Mouse (Mus musculus): ENCODE measurements at regions not wholly inside any gene's neighbourhood (a gene's known extent, or its start where the extent isn't known, plus 50 kb on each side); places are given as distances from the start of the nearest gene placed in this dataset.

DNA sequence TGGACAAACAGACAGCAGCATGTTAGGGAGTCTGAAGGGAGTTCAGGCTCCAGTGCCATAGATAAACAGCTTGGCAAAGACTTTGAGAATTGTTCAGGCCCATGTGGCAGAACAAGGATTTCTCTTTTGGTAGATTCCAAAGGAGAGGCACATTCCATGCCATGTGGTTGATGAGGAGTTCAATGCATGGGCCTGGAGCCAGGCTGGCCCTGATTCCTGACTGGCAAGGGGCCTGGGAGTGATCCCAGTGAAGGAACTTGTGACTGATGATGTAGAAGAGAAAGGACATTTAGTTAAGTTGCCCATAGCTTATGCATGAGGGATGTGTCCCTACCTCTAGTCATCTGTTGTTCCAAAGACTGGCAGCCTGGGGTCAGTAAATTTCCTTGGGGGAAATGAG lies 395.7 kb downstream of the Nuf2 start:
- TF ChIP-seq CEBPB (IDR thresholded peaks at IDR 0.05; ENCODE audit: low read depth) (no peak), CTCF (IDR thresholded peaks at IDR 0.05; ENCODE audit: control insufficient read depth, insufficient read depth, insufficient read length) (no peak), MYOG (IDR thresholded peaks at IDR 0.05; ENCODE audit: control insufficient read depth, extremely low read depth, insufficient read length) (no peak), MAX (IDR thresholded peaks at IDR 0.05) (no peak), MYOD1 (IDR thresholded peaks at IDR 0.05; ENCODE audit: control insufficient read depth, insufficient read length, low read depth) (no peak), USF1 (IDR thresholded peaks at IDR 0.05; ENCODE audit: low read depth) (no peak)
